Mouse (Mus musculus) lung, postnatal 0 days (tissue): ENCODE measurements around the gene Cops9.

ENCODE experiments used
- CTCF ChIP-seq: IDR thresholded peaks from 2 replicates; pipeline ENCODE4 v1.5.1; 2016; ENCODE audit warnings: antibody characterized with exemption, mild to moderate bottlenecking
- EP300 ChIP-seq: IDR thresholded peaks from 2 replicates; pipeline ENCODE4 v1.6.1; 2016; ENCODE audit warnings: antibody characterized with exemption, mild to moderate bottlenecking, control low read depth

GRCm38 (mm10) chr1:92636676-92637075 lies 5.1 kb downstream of the Cops9 start:
- TF ChIP-seq CTCF (no peak), EP300 (no peak)
